24 mouse cellular contexts compared by ENCODE assay signal in the genomic region with DNA sequence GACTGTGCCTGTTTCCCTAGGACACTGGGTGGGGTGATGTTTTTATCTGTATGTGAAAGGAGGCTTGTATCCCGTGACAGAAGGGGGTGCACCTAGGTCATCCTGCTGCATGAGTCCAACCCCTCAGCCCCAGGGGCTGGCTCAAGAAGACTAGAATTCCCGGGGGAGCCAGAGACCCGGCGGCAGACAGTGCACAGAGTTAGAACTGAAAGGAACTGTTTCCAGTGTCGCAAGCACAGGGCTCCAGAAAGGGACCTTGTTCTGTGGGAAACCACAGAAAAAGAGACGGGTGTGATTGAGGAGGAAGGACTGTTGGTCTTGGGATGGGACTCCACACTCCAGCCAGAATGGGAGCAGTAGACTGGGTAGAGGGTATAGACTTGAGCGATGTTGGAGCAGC. TPM values are rescaled to one million over a fixed set of nuclear protein-coding genes. Genes with fewer than 3 reads are reported as not detected.
DNase-seq lines count a peak whose midpoint lies in the region; ATAC-seq and TF ChIP-seq lines count a peak whose summit lies in the region.
"Had no signal": no experiment of that assay in that cellular context is flagged by ENCODE, and none has a peak within 500 bp of the region (broad histone marks: within the 10 kb centered on the region; RNA-seq: fewer than 3 reads in every experiment).

No protein-coding gene starts in this region.

- H3K4me2 ChIP-seq in kidney, embryonic 16.5 days (replicated peaks; ENCODE audit: low read depth, low read length): no peak overlapping the region
- no peak overlapping the region for H3K4me2 ChIP-seq in liver, embryonic 11.5 days
- H3K4me2 ChIP-seq: embryonic facial prominence, embryonic 15.5 days; forebrain, embryonic 15.5 days; heart, embryonic 12.5 days; hindbrain, embryonic 14.5 days; kidney, embryonic 15.5 days; midbrain, embryonic 13.5 days had no signal

- H3K27ac ChIP-seq in kidney, embryonic 16.5 days (ENCODE audit: low read length): no peak overlapping the region
- H3K27ac ChIP-seq in liver, embryonic 11.5 days (ENCODE audit: low read depth, low read length): no peak overlapping the region
- H3K27ac ChIP-seq: embryonic facial prominence, embryonic 15.5 days; forebrain, embryonic 15.5 days; hindbrain, embryonic 14.5 days; kidney, embryonic 15.5 days; midbrain, embryonic 13.5 days; stomach, postnatal 0 days had no signal

- no peak for DNase-seq in kidney, postnatal 10 days
- peak; percentile 38 for DNase-seq in 3134 (ENCODE audit: extremely low read depth, insufficient read length, low spot score)
- DNase-seq in lung, postnatal 10 days: peak; percentile 54
- no peak for DNase-seq in liver, embryonic 11.5 days (ENCODE audit: low spot score)
- DNase-seq in yolk sac, embryonic 10.5 days (ENCODE audit: low spot score): no peak
- DNase-seq: adrenal gland, postnatal 14 days; cerebellum, adult 8-10 months; cerebellum, postnatal 36 days; embryo, embryonic 11 days; gastrocnemius, postnatal 10 days; heart, adult 11 months; heart, postnatal 14 days; liver, postnatal 0 days had no signal

- H3ac ChIP-seq in C2C12 (ENCODE audit: control insufficient read depth, insufficient read length, low read depth): no peak overlapping the region

- 77% methylated on average over 7 of the region's 7 CpGs for WGBS in kidney, embryonic 16.5 days
- 63% methylated on average over 7 of the region's 7 CpGs for WGBS in liver, embryonic 11.5 days

- 0 out of 2 replicates have a peak overlapping the region, but pooled peaks have one; percentile 22 for H3K9ac ChIP-seq in kidney, embryonic 16.5 days (replicated peaks; ENCODE audit: low read length)
- no peak overlapping the region for H3K9ac ChIP-seq in liver, embryonic 11.5 days (ENCODE audit: low read depth, low read length)
- H3K9ac ChIP-seq: embryonic facial prominence, embryonic 15.5 days; forebrain, embryonic 15.5 days; heart, embryonic 12.5 days; hindbrain, embryonic 14.5 days; kidney, embryonic 15.5 days; liver, postnatal 0 days; midbrain, embryonic 13.5 days had no signal

- 0 out of 2 replicates have a peak, but pooled peaks cover 10% of the 10 kb centered on the region for H3K36me3 ChIP-seq in kidney, embryonic 16.5 days (ENCODE audit: insufficient read depth, low read length)
- H3K36me3 ChIP-seq in C2C12 (ENCODE audit: control insufficient read depth, insufficient read depth): peaks cover 11% of the 10 kb centered on the region
- H3K36me3 ChIP-seq in liver, embryonic 11.5 days (ENCODE audit: control insufficient read depth, insufficient read depth, low read length): peaks cover 2% of the 10 kb centered on the region; the same call in 1 of the 2 replicates
- H3K36me3 ChIP-seq: forebrain, embryonic 15.5 days; midbrain, embryonic 13.5 days had no signal

- no peak overlapping the region for H3K4me3 ChIP-seq in kidney, embryonic 16.5 days (ENCODE audit: low read length)
- H3K4me3 ChIP-seq in C2C12 (ENCODE audit: insufficient read depth, poor library complexity, severe bottlenecking): no peak overlapping the region
- H3K4me3 ChIP-seq in liver, embryonic 11.5 days (ENCODE audit: low read depth, low read length): no peak overlapping the region
- H3K4me3 ChIP-seq: embryonic facial prominence, embryonic 15.5 days; forebrain, embryonic 15.5 days; heart, embryonic 12.5 days; kidney, embryonic 15.5 days; megakaryocyte, embryonic 14.5 days; midbrain, embryonic 13.5 days had no signal

- H3K27me3 ChIP-seq in kidney, embryonic 16.5 days (ENCODE audit: insufficient read depth, low read length): no peaks in the 10 kb centered on the region
- H3K27me3 ChIP-seq in C2C12 (ENCODE audit: control insufficient read depth, insufficient read depth, insufficient read length): no peaks in the 10 kb centered on the region
- H3K27me3 ChIP-seq in liver, embryonic 11.5 days (replicated peaks; ENCODE audit: control insufficient read depth, insufficient read depth, low read length): no peaks in the 10 kb centered on the region; the same call in 1 of the 2 replicates
- H3K27me3 ChIP-seq: embryonic facial prominence, embryonic 15.5 days; forebrain, embryonic 15.5 days; kidney, embryonic 15.5 days had no signal

- H3K79me2 ChIP-seq in C2C12 (ENCODE audit: control insufficient read depth, insufficient read depth): no peaks in the 10 kb centered on the region

- H3K9me3 ChIP-seq in kidney, embryonic 16.5 days (ENCODE audit: low read length): no peaks in the 10 kb centered on the region
- no peaks in the 10 kb centered on the region for H3K9me3 ChIP-seq in liver, embryonic 11.5 days (ENCODE audit: control insufficient read depth, low read length)
- H3K9me3 ChIP-seq: embryonic facial prominence, embryonic 15.5 days; forebrain, embryonic 15.5 days; heart, embryonic 12.5 days; kidney, embryonic 15.5 days; megakaryocyte, embryonic 14.5 days; midbrain, embryonic 13.5 days had no signal

- H3K4me1 ChIP-seq in kidney, embryonic 16.5 days (ENCODE audit: insufficient read depth, low read length): peaks cover 17% of the 10 kb centered on the region
- H3K4me1 ChIP-seq in liver, embryonic 11.5 days (replicated peaks; ENCODE audit: control insufficient read depth, insufficient read depth, low read length): peaks cover 3% of the 10 kb centered on the region

- no peak for ATAC-seq in kidney, embryonic 16.5 days (ENCODE audit: low FRiP score, low TSS enrichment)
- ATAC-seq in liver, embryonic 11.5 days (replicated peaks; ENCODE audit: low FRiP score): no peak
- ATAC-seq: forebrain, embryonic 15.5 days; inflammation-experienced regulatory T-cells, adult 6 months; liver, postnatal 0 days; midbrain, embryonic 13.5 days had no signal

- H3K79me3 ChIP-seq in C2C12 (ENCODE audit: low read depth): no peaks in the 10 kb centered on the region

- TF ChIP-seq CTCF in C2C12 (IDR thresholded peaks at IDR 0.05; ENCODE audit: control insufficient read depth, insufficient read depth, insufficient read length): no peak

TF ChIP-seq in C2C12, 6 proteins besides CTCF, POLR2A, EP300 and RAD21:
- no peak for TF ChIP-seq MYOG (IDR thresholded peaks at IDR 0.05; ENCODE audit: control insufficient read depth, extremely low read depth, insufficient read length)
- TF ChIP-seq USF1 (IDR thresholded peaks at IDR 0.05; ENCODE audit: low read depth): no peak
- no peak for TF ChIP-seq MYOD1 (IDR thresholded peaks at IDR 0.05; ENCODE audit: control insufficient read depth, insufficient read length, low read depth)
- TF ChIP-seq FOSL1 (IDR thresholded peaks at IDR 0.05; ENCODE audit: insufficient read depth, low read length, poor library complexity, severe bottlenecking): no peak
- TF ChIP-seq MAX (IDR thresholded peaks at IDR 0.05): no peak
- TF ChIP-seq CEBPB (IDR thresholded peaks at IDR 0.05; ENCODE audit: low read depth): peak; percentile 18

RNA-seq across cellular contexts. Expression of gene Atoh8, which starts 30.5 kb away (rescaled TPM):
- 24.2 and 25.3 TPM in 2 replicates for polyA plus RNA-seq in kidney, embryonic 16.5 days (2015; fragmentation: Nextera tagmentation; extraction: Ambion mirVana)
- 34.4 TPM for polyA plus RNA-seq in C2C12 (2012; fragmentation: generic; extraction: Trizol)
- 3.1 and 3.4 TPM in 2 replicates for polyA plus RNA-seq in liver, embryonic 11.5 days (2014; fragmentation: Nextera tagmentation; extraction: Ambion mirVana)
- polyA plus RNA-seq: inflammation-experienced regulatory T-cells, adult 6 months had no signal

Comparison
In these comparisons a context has a peak if more than half of its experiments do, and no peak if none do; other contexts are left out.
1. DNase-seq: peak in 3134 (single experiment) and lung, postnatal 10 days (single experiment); none in kidney, postnatal 10 days (single experiment), liver, embryonic 11.5 days (single experiment) and yolk sac, embryonic 10.5 days (single experiment).